Mouse (Mus musculus) heart, embryonic 14.5 days (tissue): ENCODE data around the gene C2cd4c. TPM values are rescaled to one million over a fixed set of nuclear protein-coding genes. Genes with fewer than 3 reads are reported as not detected.

Experiments
- ATAC-seq: fragments of 200-750 bp; cut with Nextera tagmentation; 2 replicates; pipeline ENCODE4 v1.8.0; 2017; ENCODE audit warnings: low read depth, moderate TSS enrichment; ENCODE audit not compliant: insufficient number of reproducible peaks, insufficient read depth, low FRiP score
- H3K27ac ChIP-seq, 2 experiments: fragments of 200-500 bp in 1 of 2; fragments of 300-500 bp in 1 of 2; sonication (generic) in 1 of 2; replicated peaks in 1 of 2; 2 replicates each; pipeline ENCODE4 v1.5.1; 2012 to 2014; ENCODE audit warnings: low read depth in 2 of 2, low read length in 2 of 2, control low read depth in 1 of 2, mild to moderate bottlenecking in 1 of 2, mixed read lengths in 1 of 2; ENCODE audit not compliant: control insufficient read depth in 1 of 2, insufficient read depth in 1 of 2
- H3K27me3 ChIP-seq: fragments of 300-500 bp; sonication (generic); 2 replicates; pipeline ENCODE4 v1.6.1; 2014; ENCODE audit warnings: mild to moderate bottlenecking, low read length, control low read depth; ENCODE audit not compliant: control insufficient read depth, insufficient read depth
- H3K36me3 ChIP-seq: fragments of 300-500 bp; sonication (generic); 2 replicates; pipeline ENCODE4 v1.6.1; 2014; ENCODE audit warnings: mild to moderate bottlenecking, control low read depth, low read length, mixed read lengths; ENCODE audit not compliant: control insufficient read depth, insufficient read depth
- H3K4me1 ChIP-seq, 2 experiments: fragments of 200-500 bp in 1 of 2; fragments of 300-500 bp in 1 of 2; sonication (generic) in 1 of 2; 2 replicates each; pipeline ENCODE4 v1.6.1; 2012 to 2014; ENCODE audit warnings: low read length in 2 of 2, control low read depth in 1 of 2, mixed read lengths in 1 of 2; ENCODE audit not compliant: control insufficient read depth in 2 of 2, insufficient read depth in 2 of 2
- H3K4me2 ChIP-seq: fragments of 300-500 bp; sonication (generic); 2 replicates; pipeline ENCODE4 v1.6.1; 2014; ENCODE audit warnings: mild to moderate bottlenecking, low read length
- H3K4me3 ChIP-seq, 2 experiments: fragments of 200-500 bp in 1 of 2; fragments of 300-500 bp in 1 of 2; sonication (generic) in 1 of 2; 2 replicates each; pipeline ENCODE4 v1.5.1; 2012 to 2014; ENCODE audit warnings: low read length in 2 of 2, mild to moderate bottlenecking in 2 of 2, control low read depth in 1 of 2, low read depth in 1 of 2, moderate library complexity in 1 of 2; ENCODE audit not compliant: control insufficient read depth in 1 of 2, insufficient read depth in 1 of 2
- H3K9ac ChIP-seq: fragments of 300-500 bp; sonication (generic); 2 replicates; pipeline ENCODE4 v1.6.1; 2014; ENCODE audit warnings: mild to moderate bottlenecking, low read length
- H3K9me3 ChIP-seq: fragments of 300-500 bp; sonication (generic); 2 replicates; pipeline ENCODE4 v1.6.1; 2016; ENCODE audit warnings: low read length, control low read depth; ENCODE audit not compliant: control insufficient read depth
- WGBS: fragments of 180-500 bp; shearing (Covaris S2); extraction: QIAGEN DNeasy Blood & Tissue Kit; methylation state at CpG from one replicate; pipeline ENCODE4 v1.1.7; 2014; 5-methylcytosine and 5-hydroxymethylcytosine counted together
- polyA plus RNA-seq: library from polyadenylated mRNA; unstranded; fragments of >200 nt; fragmentation: Nextera tagmentation; extraction: Ambion mirVana; gene quantifications from 2 replicates; pipeline ENCODE4 v1.2.1, GENCODE M21; 2014

The C2cd4c gene
- polyA plus RNA-seq, 1 experiment from 2014 or later, result not detected

GRCm38 (mm10) chr10:79578276-79578675 lies 35.5 kb downstream of the C2cd4c start:
- Histone ChIP-seq H3K9me3 (0 out of 2 replicates have a peak, but pooled peaks cover 3% of the 10 kb centered on the region), H3K4me2 (no peak overlapping the region), H3K27me3 (no peaks in the 10 kb centered on the region; the same call in 1 of the 2 replicates), H3K36me3 (no peaks in the 10 kb centered on the region), H3K4me3 (no peak overlapping the region), H3K27ac (no peak overlapping the region), H3K4me1 (no peaks in the 10 kb centered on the region), H3K9ac (no peak overlapping the region)
- no peak for ATAC-seq
- WGBS, result 70% methylated on average over 9 of the region's 9 CpGs

- H3K27me3 ChIP-seq, result no peaks in the 10 kb centered on the region; the same call in 1 of the 2 replicates
- H3K9ac ChIP-seq, result no peak overlapping the region
- H3K27ac ChIP-seq, result no peak overlapping the region
- 0 out of 2 replicates have a peak, but pooled peaks cover 3% of the 10 kb centered on the region for H3K9me3 ChIP-seq
- no peak for ATAC-seq
- H3K36me3 ChIP-seq, result no peaks in the 10 kb centered on the region
- H3K4me1 ChIP-seq, result no peaks in the 10 kb centered on the region
- H3K4me3 ChIP-seq, result no peak overlapping the region
- 70% methylated on average over 4 of the region's 4 CpGs for WGBS
- no peak overlapping the region for H3K4me2 ChIP-seq
Observed at GRCm38 (mm10) chr10:79577376-79577775, 36.4 kb downstream of the C2cd4c start.

GRCm38 (mm10) chr10:79575754-79576153 lies 38.1 kb downstream of the C2cd4c start:
- no peak overlapping the region for H3K27ac ChIP-seq
- H3K4me3 ChIP-seq, result no peak overlapping the region
- WGBS, result 80% methylated on average over 6 of the region's 6 CpGs
- H3K27me3 ChIP-seq, result no peaks in the 10 kb centered on the region; the same call in 1 of the 2 replicates
- H3K9me3 ChIP-seq, result no peaks in the 10 kb centered on the region
- ATAC-seq, result no peak
- H3K36me3 ChIP-seq, result no peaks in the 10 kb centered on the region
- H3K9ac ChIP-seq, result no peak overlapping the region
- H3K4me2 ChIP-seq, result no peak overlapping the region
- no peaks in the 10 kb centered on the region for H3K4me1 ChIP-seq

GRCm38 (mm10) chr10:79574796-79575195 lies 39.0 kb downstream of the C2cd4c start:
- no peak overlapping the region for H3K4me3 ChIP-seq
- no peaks in the 10 kb centered on the region for H3K4me1 ChIP-seq
- no peaks in the 10 kb centered on the region for H3K9me3 ChIP-seq
- no peak overlapping the region for H3K4me2 ChIP-seq
- no peak for ATAC-seq
- H3K36me3 ChIP-seq, result no peaks in the 10 kb centered on the region
- no peak overlapping the region for H3K27ac ChIP-seq
- no peak overlapping the region for H3K9ac ChIP-seq
- H3K27me3 ChIP-seq, result no peaks in the 10 kb centered on the region
- WGBS, result 88% methylated on average over 6 of the region's 6 CpGs

GRCm38 (mm10) chr10:79574350-79574749 lies 39.5 kb downstream of the C2cd4c start:
- Histone ChIP-seq H3K27me3 (no peaks in the 10 kb centered on the region), H3K4me3 (no peak overlapping the region), H3K4me2 (no peak overlapping the region), H3K36me3 (no peaks in the 10 kb centered on the region), H3K4me1 (no peaks in the 10 kb centered on the region), H3K9me3 (no peaks in the 10 kb centered on the region), H3K9ac (no peak overlapping the region), H3K27ac (no peak overlapping the region)
- ATAC-seq, result no peak
- 71% methylated on average over 8 of the region's 8 CpGs for WGBS

- WGBS, result 84% methylated on average over 6 of the region's 6 CpGs
Observed at GRCm38 (mm10) chr10:79573611-79574010, 40.2 kb downstream of the C2cd4c start.

GRCm38 (mm10) chr10:79571314-79571713 lies 42.5 kb downstream of the C2cd4c start:
- Histone ChIP-seq H3K4me3 (no peak overlapping the region), H3K27me3 (no peaks in the 10 kb centered on the region), H3K4me2 (no peak overlapping the region), H3K4me1 (no peaks in the 10 kb centered on the region), H3K9me3 (no peaks in the 10 kb centered on the region), H3K9ac (no peak overlapping the region), H3K36me3 (no peaks in the 10 kb centered on the region), H3K27ac (no peak overlapping the region)
- ATAC-seq, result no peak
- WGBS, result 79% methylated on average over 2 of the region's 2 CpGs

More at GRCm38 (mm10) chr10:79573611-79574010, 40.2 kb downstream of the C2cd4c start:
- Histone ChIP-seq H3K4me3 (no peak overlapping the region), H3K27me3 (no peaks in the 10 kb centered on the region), H3K4me2 (no peak overlapping the region), H3K4me1 (no peaks in the 10 kb centered on the region), H3K36me3 (no peaks in the 10 kb centered on the region), H3K9me3 (no peaks in the 10 kb centered on the region), H3K27ac (no peak overlapping the region), H3K9ac (no peak overlapping the region)
- no peak for ATAC-seq

GRCm38 (mm10) chr10:79569921-79570320 lies 43.9 kb downstream of the C2cd4c start:
- no peak for ATAC-seq
- Histone ChIP-seq H3K4me2 (no peak overlapping the region), H3K27ac (no peak overlapping the region), H3K27me3 (no peaks in the 10 kb centered on the region), H3K36me3 (no peaks in the 10 kb centered on the region), H3K9me3 (no peaks in the 10 kb centered on the region; the same call in 1 of the 2 replicates), H3K4me3 (no peak overlapping the region), H3K4me1 (no peaks in the 10 kb centered on the region), H3K9ac (no peak overlapping the region)
- WGBS, result 85% methylated on average over 5 of the region's 5 CpGs
